8 mouse cellular contexts compared by ENCODE assay signal in genomic region chr4:150136693-150137092, GRCm38 (mm10). TPM values are rescaled to one million over a fixed set of nuclear protein-coding genes. Genes with fewer than 3 reads are reported as not detected.
DNase-seq lines count a peak whose midpoint lies in the region; ATAC-seq lines count a peak whose summit lies in the region.

No protein-coding gene starts in this region.

- H3K9me3 ChIP-seq in embryonic facial prominence, embryonic 14.5 days (ENCODE audit: control insufficient read depth, low read length) = no peaks in the 10 kb centered on the region
- H3K9me3 ChIP-seq in heart, embryonic 12.5 days (replicated peaks) = no peaks in the 10 kb centered on the region

- peaks cover 10% of the 10 kb centered on the region; the same call in 1 of the 2 replicates for H3K4me1 ChIP-seq in embryonic facial prominence, embryonic 14.5 days (ENCODE audit: control insufficient read depth, insufficient read depth, low read length)
- peaks cover 21% of the 10 kb centered on the region for H3K4me1 ChIP-seq in heart, embryonic 12.5 days (replicated peaks)

- no peak overlapping the region for H3K9ac ChIP-seq in embryonic facial prominence, embryonic 14.5 days (ENCODE audit: low read depth, low read length)
- no peak overlapping the region for H3K9ac ChIP-seq in heart, embryonic 12.5 days

- no peak overlapping the region for H3K4me3 ChIP-seq in embryonic facial prominence, embryonic 14.5 days (ENCODE audit: low read depth, low read length)
- no peak overlapping the region for H3K4me3 ChIP-seq in heart, embryonic 12.5 days

- peak; percentile 82 to 88 for DNase-seq in adrenal gland, postnatal 36 days
- peak; percentile 64 for DNase-seq in embryonic facial prominence, embryonic 14.5 days (ENCODE audit: low spot score)
- peak; percentile 30 to 72 for DNase-seq in layer of hippocampus, adult 18-20 months (ENCODE audit: low spot score in 2 of 2)
- peak; percentile 82 for DNase-seq in lung, postnatal 14 days
- DNase-seq in retina, postnatal 1 day = peak; percentile 84
- peak; percentile 92 for DNase-seq in thymus, postnatal 4 days

- peak; percentile 51 for ATAC-seq in CD4-positive, CD25-positive, alpha-beta regulatory T cell, adult 4 months
- peak; percentile 56 for ATAC-seq in embryonic facial prominence, embryonic 14.5 days (ENCODE audit: low read depth)
- ATAC-seq in heart, embryonic 12.5 days (ENCODE audit: insufficient number of reproducible peaks, low FRiP score) = no peak

- H3K27me3 ChIP-seq in embryonic facial prominence, embryonic 14.5 days (replicated peaks; ENCODE audit: control insufficient read depth, insufficient read depth, low read length) = no peaks in the 10 kb centered on the region
- H3K27me3 ChIP-seq in heart, embryonic 12.5 days (replicated peaks) = peaks cover 16% of the 10 kb centered on the region; the same call in 1 of the 2 replicates

- no peak overlapping the region for H3K4me2 ChIP-seq in embryonic facial prominence, embryonic 14.5 days (ENCODE audit: low read depth, low read length)
- H3K4me2 ChIP-seq in heart, embryonic 12.5 days = peak overlapping the region; percentile 32; the same call in 1 of the 2 replicates

- WGBS in embryonic facial prominence, embryonic 14.5 days = 11% methylated on average over 10 of the region's 10 CpGs
- 6% methylated on average over 10 of the region's 10 CpGs for WGBS in heart, embryonic 12.5 days

- H3K27ac ChIP-seq in embryonic facial prominence, embryonic 14.5 days (replicated peaks; ENCODE audit: low read depth, low read length) = no peak overlapping the region
- H3K27ac ChIP-seq in heart, embryonic 12.5 days (ENCODE audit: poor library complexity, severe bottlenecking) = no peak overlapping the region

- H3K36me3 ChIP-seq in embryonic facial prominence, embryonic 14.5 days (ENCODE audit: control insufficient read depth, insufficient read depth, low read length) = no peaks in the 10 kb centered on the region
- no peaks in the 10 kb centered on the region for H3K36me3 ChIP-seq in heart, embryonic 12.5 days

RNA-seq across cellular contexts. Expression of gene Slc2a7, which starts 12.1 kb away (rescaled TPM):
- polyA plus RNA-seq in CD4-positive, CD25-positive, alpha-beta regulatory T cell, adult 4 months (2017; shearing (Covaris generic)) = not detected
- total RNA-seq in adrenal gland, postnatal 36 days (2021) = not detected
- not detected in 2 replicates for polyA plus RNA-seq in embryonic facial prominence, embryonic 14.5 days (2014; fragmentation: Nextera tagmentation; extraction: Ambion mirVana)
- not detected in 2 replicates for polyA plus RNA-seq in heart, embryonic 12.5 days (2016; fragmentation: Nextera tagmentation; extraction: Ambion mirVana)
- not detected for total RNA-seq in layer of hippocampus, adult 18-20 months (2021)

RNA-seq across cellular contexts. Expression of gene Slc2a5, which starts 17.6 kb away (rescaled TPM):
- not detected for polyA plus RNA-seq in CD4-positive, CD25-positive, alpha-beta regulatory T cell, adult 4 months (2017; shearing (Covaris generic))
- 1 to 10 TPM; 3.7 to 8.5 TPM for total RNA-seq in adrenal gland, postnatal 36 days (2021)
- 3.2 and 3.5 TPM in 2 replicates for polyA plus RNA-seq in embryonic facial prominence, embryonic 14.5 days (2014; fragmentation: Nextera tagmentation; extraction: Ambion mirVana)
- 1.2 and 1.7 TPM in 2 replicates for polyA plus RNA-seq in heart, embryonic 12.5 days (2016; fragmentation: Nextera tagmentation; extraction: Ambion mirVana)
- total RNA-seq in layer of hippocampus, adult 18-20 months (2021) = 1 to 10 TPM; 4.9 to 6.0 TPM

RNA-seq across cellular contexts. Expression of gene Gpr157, which starts 49.5 kb away (rescaled TPM):
- under 1 TPM; 0.15 to 0.30 TPM for polyA plus RNA-seq in CD4-positive, CD25-positive, alpha-beta regulatory T cell, adult 4 months (2017; shearing (Covaris generic))
- 1 to 10 TPM in 1 of 2 experiments, under 1 TPM in 1; 0.99 to 1.9 TPM for total RNA-seq in adrenal gland, postnatal 36 days (2021)
- polyA plus RNA-seq in embryonic facial prominence, embryonic 14.5 days (2014; fragmentation: Nextera tagmentation; extraction: Ambion mirVana) = 0.50 and 0.58 TPM in 2 replicates
- 2.1 and 2.2 TPM in 2 replicates for polyA plus RNA-seq in heart, embryonic 12.5 days (2016; fragmentation: Nextera tagmentation; extraction: Ambion mirVana)
- total RNA-seq in layer of hippocampus, adult 18-20 months (2021) = 1 to 10 TPM; 1.2 to 1.5 TPM
